Mouse (Mus musculus): ENCODE results near the gene Tgfbrap1. TPM values are rescaled to one million over a fixed set of nuclear protein-coding genes. Genes with fewer than 3 reads are reported as not detected.

Gene Tgfbrap1
- polyA plus RNA-seq, 1 experiment = not detected

DNA sequence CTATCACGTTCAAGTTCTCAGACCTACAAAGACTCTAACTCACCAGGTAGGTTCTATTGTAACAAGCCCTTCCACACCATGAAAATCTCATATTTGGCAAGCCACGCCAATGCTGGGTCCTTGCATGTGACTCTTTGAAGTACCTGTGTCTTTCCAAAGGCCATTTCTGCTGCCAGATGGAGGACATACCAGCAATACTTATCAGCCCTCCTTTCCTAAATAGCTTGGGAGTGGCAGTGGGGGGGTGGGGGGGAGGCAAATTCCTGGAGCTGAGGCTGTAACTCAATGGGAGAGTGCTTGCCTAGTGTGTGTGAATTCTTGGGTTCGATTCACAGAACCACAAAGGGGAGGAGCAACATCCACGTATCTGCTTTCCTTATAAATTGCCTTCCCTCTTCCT, 26.3 kb upstream of the Tgfbrap1 start:
- no peaks in the 10 kb centered on the region for H3K4me1 ChIP-seq (ENCODE audit: control insufficient read depth, insufficient read depth, low read length)
- 90% methylated on average over 4 of the region's 4 CpGs for WGBS
- TF ChIP-seq CTCF (IDR thresholded peaks at IDR 0.05; ENCODE audit: insufficient read depth, low read depth, low read length) (no peak), POLR2A (IDR thresholded peaks at IDR 0.05; ENCODE audit: insufficient read depth, low read depth, low read length) (no peak)
- no peak overlapping the region for H3K4me3 ChIP-seq (ENCODE audit: insufficient read depth, low read depth, low read length)
- H3K27ac ChIP-seq (ENCODE audit: insufficient read depth, low read depth, low read length) = no peak overlapping the region

- WGBS = 89% methylated on average over 2 of the region's 2 CpGs
- Histone ChIP-seq H3K4me3 (ENCODE audit: insufficient read depth, low read depth, low read length) (no peak overlapping the region), H3K27ac (ENCODE audit: insufficient read depth, low read depth, low read length) (no peak overlapping the region), H3K4me1 (ENCODE audit: control insufficient read depth, insufficient read depth, low read length) (no peaks in the 10 kb centered on the region)
- TF ChIP-seq CTCF (IDR thresholded peaks at IDR 0.05; ENCODE audit: insufficient read depth, low read depth, low read length) (no peak), POLR2A (IDR thresholded peaks at IDR 0.05; ENCODE audit: insufficient read depth, low read depth, low read length) (no peak)
Observed at GRCm38 (mm10) chr1:43122616-43123015, 24.2 kb upstream of the Tgfbrap1 start.

- WGBS = 93% methylated on average over 5 of the region's 5 CpGs
- no peaks in the 10 kb centered on the region for H3K4me1 ChIP-seq (ENCODE audit: control insufficient read depth, insufficient read depth, low read length)
- no peak overlapping the region for H3K27ac ChIP-seq (ENCODE audit: insufficient read depth, low read depth, low read length)
- H3K4me3 ChIP-seq (ENCODE audit: insufficient read depth, low read depth, low read length) = no peak overlapping the region
- no peak for TF ChIP-seq CTCF (IDR thresholded peaks at IDR 0.05; ENCODE audit: insufficient read depth, low read depth, low read length)
- TF ChIP-seq POLR2A (IDR thresholded peaks at IDR 0.05; ENCODE audit: insufficient read depth, low read depth, low read length) = no peak
Observed at GRCm38 (mm10) chr1:43120950-43121349, 22.5 kb upstream of the Tgfbrap1 start.

DNA sequence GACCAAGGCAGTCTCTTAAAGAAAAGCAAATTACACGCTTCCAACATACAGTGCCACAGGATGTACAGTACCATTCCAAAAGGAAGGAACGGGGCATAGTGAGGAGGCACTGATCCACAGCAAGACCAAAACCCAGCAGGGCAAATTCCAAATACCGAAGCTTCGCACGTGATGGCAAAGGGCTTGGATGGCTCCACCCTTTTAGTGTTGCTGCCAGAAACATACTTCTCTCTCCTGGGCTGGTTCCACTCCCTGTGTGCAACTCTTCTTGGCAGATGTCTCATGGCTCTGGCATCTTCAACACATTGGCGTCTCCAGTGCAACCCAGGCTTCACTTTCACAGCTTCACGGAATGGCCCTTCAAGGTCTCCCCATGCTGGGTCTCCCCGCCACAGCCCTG, 19.0 kb upstream of the Tgfbrap1 start:
- 94% methylated on average over 8 of the region's 8 CpGs for WGBS
- H3K4me1 ChIP-seq (ENCODE audit: control insufficient read depth, insufficient read depth, low read length) = no peaks in the 10 kb centered on the region

DNA sequence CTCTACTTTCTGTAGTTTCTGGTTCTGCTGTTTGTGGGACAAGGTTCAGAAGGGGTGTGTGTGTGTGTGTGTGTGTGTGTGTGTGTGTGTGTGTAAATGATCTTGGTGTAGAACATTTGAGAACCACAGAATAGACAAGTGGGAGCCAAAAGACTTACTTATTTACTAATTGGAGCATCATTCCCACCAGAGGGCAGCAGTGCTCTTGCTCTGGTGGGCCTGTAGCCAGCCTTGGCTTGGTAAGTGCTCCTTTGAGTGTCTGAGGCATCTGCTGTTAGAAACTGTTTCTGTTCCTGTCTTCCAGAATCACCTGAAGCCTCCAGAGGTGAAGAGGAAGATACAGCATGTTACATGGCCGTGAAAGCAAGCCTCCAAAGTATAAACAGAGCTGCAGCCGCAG, 14.4 kb upstream of the Tgfbrap1 start:
- 87% methylated on average over 2 of the region's 2 CpGs for WGBS
- TF ChIP-seq CTCF (IDR thresholded peaks at IDR 0.05; ENCODE audit: insufficient read depth, low read depth, low read length) (no peak), POLR2A (IDR thresholded peaks at IDR 0.05; ENCODE audit: insufficient read depth, low read depth, low read length) (no peak)
- H3K4me1 ChIP-seq (ENCODE audit: control insufficient read depth, insufficient read depth, low read length) = no peaks in the 10 kb centered on the region
- no peak overlapping the region for H3K4me3 ChIP-seq (ENCODE audit: insufficient read depth, low read depth, low read length)
- no peak overlapping the region for H3K27ac ChIP-seq (ENCODE audit: insufficient read depth, low read depth, low read length)

More for the DNA sequence above, 19.0 kb upstream of the Tgfbrap1 start:
- no peak overlapping the region for H3K4me3 ChIP-seq (ENCODE audit: insufficient read depth, low read depth, low read length)
- no peak for TF ChIP-seq POLR2A (IDR thresholded peaks at IDR 0.05; ENCODE audit: insufficient read depth, low read depth, low read length)
- no peak for TF ChIP-seq CTCF (IDR thresholded peaks at IDR 0.05; ENCODE audit: insufficient read depth, low read depth, low read length)
- H3K27ac ChIP-seq (ENCODE audit: insufficient read depth, low read depth, low read length) = no peak overlapping the region

GRCm38 (mm10) chr1:43110556-43110955, 12.1 kb upstream of the Tgfbrap1 start:
- 48% methylated on average over 4 of the region's 4 CpGs for WGBS
- no peak overlapping the region for H3K4me3 ChIP-seq (ENCODE audit: insufficient read depth, low read depth, low read length)
- no peak for TF ChIP-seq CTCF (IDR thresholded peaks at IDR 0.05; ENCODE audit: insufficient read depth, low read depth, low read length)
- no peak for TF ChIP-seq POLR2A (IDR thresholded peaks at IDR 0.05; ENCODE audit: insufficient read depth, low read depth, low read length)
- H3K4me1 ChIP-seq (ENCODE audit: control insufficient read depth, insufficient read depth, low read length) = no peaks in the 10 kb centered on the region
- H3K27ac ChIP-seq (ENCODE audit: insufficient read depth, low read depth, low read length) = no peak overlapping the region

DNA sequence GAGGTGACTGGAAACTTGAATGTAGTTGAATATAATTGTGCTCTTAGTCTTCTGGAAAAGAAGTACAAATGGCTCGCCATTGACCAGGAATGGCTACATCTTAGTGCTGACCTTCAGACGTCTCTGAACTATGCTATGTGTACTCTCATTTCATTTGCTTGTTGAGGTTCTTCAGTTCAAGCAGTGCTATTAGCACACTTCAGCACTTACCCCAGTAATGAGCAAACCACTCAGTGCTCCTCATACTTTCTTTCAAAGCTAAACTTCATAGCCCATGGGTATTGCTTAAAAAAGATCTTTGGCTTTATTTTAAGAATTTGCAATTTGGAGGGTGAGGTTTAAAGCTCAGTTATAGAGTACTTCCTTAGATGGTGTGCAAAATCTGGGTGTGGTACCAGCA, 10.3 kb upstream of the Tgfbrap1 start:
- 88% methylated on average over 2 of the region's 2 CpGs for WGBS
- H3K4me1 ChIP-seq (ENCODE audit: control insufficient read depth, insufficient read depth, low read length) = no peaks in the 10 kb centered on the region
- no peak overlapping the region for H3K27ac ChIP-seq (ENCODE audit: insufficient read depth, low read depth, low read length)
- TF ChIP-seq POLR2A (IDR thresholded peaks at IDR 0.05; ENCODE audit: insufficient read depth, low read depth, low read length) (no peak), CTCF (IDR thresholded peaks at IDR 0.05; ENCODE audit: insufficient read depth, low read depth, low read length) (no peak)
- H3K4me3 ChIP-seq (ENCODE audit: insufficient read depth, low read depth, low read length) = no peak overlapping the region

DNA sequence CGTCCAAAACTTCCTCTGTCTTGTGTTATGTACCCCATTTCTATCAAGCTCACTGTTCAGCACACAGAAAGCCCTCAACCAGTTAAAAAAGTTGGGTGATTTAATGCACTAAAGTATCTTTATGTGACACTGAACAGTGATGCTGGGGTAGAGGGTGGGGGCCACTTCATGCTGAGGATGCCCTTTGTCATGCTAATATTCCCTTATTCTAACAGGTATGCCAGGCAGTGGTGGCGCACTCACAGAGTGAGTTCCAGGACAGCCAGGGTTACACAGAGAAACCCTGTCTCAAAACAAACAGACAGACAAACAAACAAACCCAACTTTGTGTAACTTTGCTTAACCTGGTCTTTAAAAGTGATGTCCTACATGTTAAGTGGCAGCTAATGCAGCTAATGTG, 4.2 kb downstream of the Tgfbrap1 start:
- 90% methylated on average over 2 of the region's 2 CpGs for WGBS
- peaks cover 7% of the 10 kb centered on the region; the same call in 1 of the 2 replicates for H3K4me1 ChIP-seq (ENCODE audit: control insufficient read depth, insufficient read depth, low read length)
- no peak overlapping the region for H3K4me3 ChIP-seq (ENCODE audit: insufficient read depth, low read depth, low read length)
- no peak for TF ChIP-seq POLR2A (IDR thresholded peaks at IDR 0.05; ENCODE audit: insufficient read depth, low read depth, low read length)
- no peak for TF ChIP-seq CTCF (IDR thresholded peaks at IDR 0.05; ENCODE audit: insufficient read depth, low read depth, low read length)
- H3K27ac ChIP-seq (ENCODE audit: insufficient read depth, low read depth, low read length) = no peak overlapping the region

GRCm38 (mm10) chr1:43092056-43093015, 6.1 kb downstream of the Tgfbrap1 start:
- H3K4me3 ChIP-seq (ENCODE audit: insufficient read depth, low read depth, low read length) = peak overlapping the region; percentile 82
- TF ChIP-seq CTCF (IDR thresholded peaks at IDR 0.05; ENCODE audit: insufficient read depth, low read depth, low read length) (no peak), POLR2A (IDR thresholded peaks at IDR 0.05; ENCODE audit: insufficient read depth, low read depth, low read length) (peak; percentile 82)
- peaks cover 7% of the 10 kb centered on the region; the same call in 1 of the 2 replicates for H3K4me1 ChIP-seq (ENCODE audit: control insufficient read depth, insufficient read depth, low read length)
- peak overlapping the region; percentile 78 for H3K27ac ChIP-seq (ENCODE audit: insufficient read depth, low read depth, low read length)
- WGBS = 8% methylated on average over 102 of the region's 102 CpGs
